Mouse (Mus musculus) gastrocnemius, postnatal 14 days (tissue): ENCODE data around the gene 4930430A15Rik. TPM values are rescaled to one million over a fixed set of nuclear protein-coding genes. Genes with fewer than 3 reads are reported as not detected.

ENCODE experiments used
- DNase-seq: peaks from one replicate; pipeline ENCODE4 v3.0.0; 2021; ENCODE audit warnings: mixed read lengths
- intact Hi-C: fragments of 180-260 bp; cut with DNase I; formaldehyde crosslinking; loops from one replicate; pipeline ENCODE4 v1.15.1; 2025; ENCODE audit warnings: low total_unique reads
- long read RNA-seq, 2 experiments: library from polyadenylated mRNA; stranded (forward); transcript quantifications; one replicate each; pipeline ENCODE4 v2.0.0; 2021
- total RNA-seq, 2 experiments: library from RNA; stranded (reverse); gene quantifications; 2 replicates each; pipeline ENCODE4 v1.2.3; 2021

4930430A15Rik gene
- not detected for total RNA-seq
- long read RNA-seq, experiment 1: 0 reads
- long read RNA-seq, experiment 2: 0 reads

DNA sequence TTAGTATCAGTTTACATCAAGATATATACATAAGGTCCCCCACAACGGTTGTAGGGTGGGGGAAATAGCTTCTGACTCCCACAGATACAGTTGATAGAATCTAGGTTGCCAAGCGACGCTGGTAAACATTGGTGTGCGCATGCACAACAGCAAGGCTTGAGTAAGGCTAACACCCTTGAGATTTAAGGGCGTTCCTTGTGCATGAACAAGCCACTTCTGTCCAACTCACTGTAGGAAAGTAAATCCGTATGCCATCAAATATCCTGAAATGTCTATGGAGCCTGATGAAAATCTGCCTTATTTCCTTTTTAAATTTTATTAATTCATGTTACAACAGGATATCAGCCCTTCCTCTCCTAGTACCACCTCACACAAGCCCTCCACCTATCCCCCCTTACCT lies at the start of gene 4930430A15Rik:
Gene 4930430A15Rik, minus strand, starts transcription at position 101 of the 400 bp plus-strand sequence.
- intact Hi-C loops: no loop called here
- no peak for DNase-seq

DNA sequence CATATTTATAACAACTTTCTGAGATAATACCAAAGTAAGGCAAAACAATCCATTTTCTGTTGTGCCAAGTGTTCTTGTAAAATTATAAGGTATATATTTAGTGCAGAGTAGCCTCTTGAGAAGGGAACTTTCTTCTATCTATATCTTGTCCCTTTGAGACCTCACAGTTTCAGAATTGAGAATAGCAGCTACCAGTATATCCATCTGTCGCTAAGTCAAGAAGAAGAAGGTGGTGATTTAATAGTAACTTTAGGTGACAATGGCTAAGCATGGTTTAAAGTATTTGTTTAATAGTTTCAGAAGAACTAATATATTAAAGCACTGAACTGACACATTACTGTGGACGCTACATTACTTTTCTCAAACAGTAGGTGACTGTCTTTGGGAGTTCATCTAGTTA lies 44.6 kb upstream of the 4930430A15Rik start, which contains the start of gene Olfr1277:
Gene Olfr1277, minus strand, starts transcription at position 101 of the 400 bp plus-strand sequence.
- intact Hi-C loops: no loop called here
- no peak for DNase-seq

DNA sequence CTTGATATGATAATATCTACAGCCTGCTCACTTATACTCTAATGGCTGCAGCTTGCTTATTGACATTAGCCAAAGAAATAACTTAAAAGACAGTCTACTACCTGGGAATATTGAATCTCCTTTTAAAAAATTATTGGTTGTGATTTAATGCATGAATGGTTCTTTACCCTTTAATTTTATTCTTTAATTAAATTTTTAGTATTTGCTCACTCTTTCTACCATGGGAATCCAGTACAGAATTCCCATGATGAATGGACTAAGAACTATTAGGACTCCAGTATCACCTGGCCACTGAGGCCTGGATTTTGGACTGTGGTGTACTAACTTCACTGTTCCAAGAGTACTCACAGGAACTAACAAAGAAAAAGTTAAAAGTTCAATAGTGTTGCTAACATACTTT lies 24.8 kb upstream of the 4930430A15Rik start, which contains the start of gene Olfr1276:
Gene Olfr1276, plus strand, starts transcription at position 301 of the 400 bp plus-strand sequence.
- intact Hi-C loops: no loop called here
- no peak for DNase-seq

DNA sequence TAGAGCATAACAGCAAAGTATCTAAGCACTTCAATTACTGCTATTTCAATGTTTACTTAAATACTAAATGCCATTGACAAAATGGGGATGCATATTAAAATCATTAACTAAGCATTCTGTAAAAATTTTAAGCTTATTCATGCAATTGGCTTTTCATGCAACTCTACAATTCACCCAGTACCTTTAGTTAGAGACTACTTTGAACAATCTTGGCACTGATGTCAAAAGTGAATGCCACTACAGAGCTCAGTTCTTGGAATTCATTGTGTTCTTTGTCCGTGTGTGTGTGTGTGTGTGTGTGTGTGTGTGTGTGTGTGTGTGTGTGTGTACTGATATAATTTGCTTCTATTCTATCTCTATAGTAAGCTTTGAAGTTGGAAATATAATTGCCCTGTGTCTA lies 5.8 kb upstream of the 4930430A15Rik start, which contains the start of gene Olfr1275:
Gene Olfr1275, minus strand, starts transcription at position 101 of the 400 bp plus-strand sequence.
- DNase-seq: no peak
- intact Hi-C loops: no loop called here

DNA sequence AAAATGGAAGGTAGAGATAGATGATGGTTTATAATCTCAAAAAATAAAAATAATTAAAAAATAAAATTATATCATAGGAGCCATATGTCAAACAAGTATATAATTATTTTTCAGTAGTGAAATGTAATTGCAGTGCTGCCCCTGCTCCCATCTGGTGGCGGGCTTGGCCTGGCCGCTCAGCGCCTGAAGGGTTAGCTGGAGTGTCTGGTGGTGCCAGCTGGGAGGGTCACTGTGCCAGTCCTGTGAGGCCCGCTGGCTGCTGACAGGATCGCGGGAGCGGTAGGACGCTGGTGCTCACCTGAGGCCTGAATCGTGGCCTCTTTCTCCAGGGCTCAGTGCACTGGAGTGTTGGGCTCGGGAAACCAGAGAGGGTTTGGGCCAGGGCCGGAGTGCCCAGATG lies 47.3 kb downstream of the 4930430A15Rik start:
- intact Hi-C loops: no loop called here
- DNase-seq: no peak

DNA sequence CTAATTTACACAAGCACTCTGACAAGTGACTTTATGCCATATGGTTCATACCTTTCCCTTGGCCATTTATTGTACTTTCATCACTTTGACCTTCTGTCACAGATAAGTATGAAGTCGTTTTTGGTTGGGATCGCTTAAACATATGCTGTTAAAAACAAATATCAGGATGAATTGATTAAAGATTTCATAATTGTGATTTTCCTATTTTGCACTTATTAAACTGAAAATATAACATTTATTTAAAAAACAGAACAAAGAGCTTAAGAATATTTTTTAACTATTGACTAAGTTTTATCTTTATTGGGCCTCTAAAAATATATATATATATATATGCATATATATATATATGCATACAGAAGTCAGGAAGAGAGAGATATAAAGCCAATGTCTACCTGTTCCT lies 76.6 kb downstream of the 4930430A15Rik start, which contains the start of gene Gm15130:
Gene Gm15130, minus strand, starts transcription at position 101 of the 400 bp plus-strand sequence.
- intact Hi-C loops: no loop called here
- DNase-seq: no peak

DNA sequence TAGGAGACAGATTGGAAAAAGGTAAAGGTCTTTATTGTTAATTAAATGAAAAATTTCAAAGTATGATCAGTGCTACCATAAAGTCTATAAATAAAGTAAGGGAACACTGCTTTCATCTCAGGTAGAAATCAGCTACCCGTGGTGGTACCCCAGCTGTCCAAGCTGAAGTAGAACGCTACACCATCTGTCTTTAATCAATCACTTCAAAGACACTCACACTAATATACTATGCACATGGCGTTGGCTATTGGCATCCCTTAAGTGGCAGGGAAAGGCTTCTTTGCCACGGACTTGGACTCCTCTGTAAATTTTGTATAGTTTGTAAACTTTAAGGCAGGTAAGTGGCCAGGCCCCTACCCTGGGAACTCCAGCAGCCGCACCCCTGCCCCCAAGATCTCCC lies 93.7 kb downstream of the 4930430A15Rik start:
- intact Hi-C loops: no loop called here
- no peak for DNase-seq

Other genes with a start within 250 kb of the 4930430A15Rik start
- gene Gm13941, start 123.6 kb downstream of the 4930430A15Rik start, total RNA-seq: not detected
- not detected for gene Gm15130, start 76.7 kb downstream of the 4930430A15Rik start, total RNA-seq
- gene Olfr1275, start 5.7 kb upstream of the 4930430A15Rik start, total RNA-seq: not detected
- gene Olfr1276, start 24.9 kb upstream of the 4930430A15Rik start, total RNA-seq: not detected
- gene Olfr1277, start 44.5 kb upstream of the 4930430A15Rik start, total RNA-seq: not detected
- not detected for gene Olfr1278, start 60.5 kb upstream of the 4930430A15Rik start, total RNA-seq
- gene Olfr1279, start 71.0 kb upstream of the 4930430A15Rik start, total RNA-seq: not detected
- not detected for gene Olfr1280, start 84.4 kb upstream of the 4930430A15Rik start, total RNA-seq
- gene Olfr1281, start 96.9 kb upstream of the 4930430A15Rik start, total RNA-seq: not detected
- gene Olfr1282, start 106.5 kb upstream of the 4930430A15Rik start, total RNA-seq: not detected
- gene Olfr1283, start 137.2 kb upstream of the 4930430A15Rik start, total RNA-seq: not detected
- gene Olfr1284, start 145.9 kb upstream of the 4930430A15Rik start, total RNA-seq: not detected
- gene Olfr1286, start 193.5 kb upstream of the 4930430A15Rik start, total RNA-seq: not detected
- gene Olfr1287, start 219.5 kb upstream of the 4930430A15Rik start, total RNA-seq: not detected
- gene Olfr1288, start 244.5 kb upstream of the 4930430A15Rik start, total RNA-seq: not detected